Mouse (Mus musculus) hindbrain, embryonic 12.5 days (tissue): ENCODE measurements around the gene Uroc1. TPM values are rescaled to one million over a fixed set of nuclear protein-coding genes. Genes with fewer than 3 reads are reported as not detected.

Experiments
- ATAC-seq: fragments of 200-750 bp; cut with Nextera tagmentation; 2 replicates; pipeline ENCODE4 v1.8.0; 2017; ENCODE audit warnings: moderate TSS enrichment; ENCODE audit not compliant: low FRiP score
- H3K27ac ChIP-seq: fragments of 300-500 bp; sonication (generic); 2 replicates; pipeline ENCODE4 v1.5.1; 2016; ENCODE audit warnings: mild to moderate bottlenecking
- H3K27me3 ChIP-seq: fragments of 300-500 bp; sonication (generic); 2 replicates; pipeline ENCODE4 v1.6.1; 2016; ENCODE audit warnings: mild to moderate bottlenecking
- H3K36me3 ChIP-seq: fragments of 300-500 bp; sonication (generic); 2 replicates; pipeline ENCODE4 v1.6.1; 2016; ENCODE audit warnings: mild to moderate bottlenecking
- H3K4me1 ChIP-seq: fragments of 300-500 bp; sonication (generic); 2 replicates; pipeline ENCODE4 v1.6.1; 2016
- H3K4me2 ChIP-seq: fragments of 300-500 bp; sonication (generic); replicated peaks from 2 replicates; pipeline ENCODE4 v1.6.1; 2016; ENCODE audit warnings: mild to moderate bottlenecking
- H3K4me3 ChIP-seq: fragments of 300-500 bp; sonication (generic); 2 replicates; pipeline ENCODE4 v1.5.1; 2016; ENCODE audit warnings: mild to moderate bottlenecking
- H3K9ac ChIP-seq: fragments of 300-500 bp; sonication (generic); 2 replicates; pipeline ENCODE4 v1.6.1; 2016; ENCODE audit warnings: mild to moderate bottlenecking, moderate library complexity
- H3K9me3 ChIP-seq: fragments of 300-500 bp; sonication (generic); replicated peaks from 2 replicates; pipeline ENCODE4 v1.6.1; 2016; ENCODE audit warnings: mild to moderate bottlenecking
- WGBS: fragments of 180-500 bp; shearing (Covaris S2); methylation state at CpG from one replicate; pipeline ENCODE4 v1.1.7; 2016; 5-methylcytosine and 5-hydroxymethylcytosine counted together
- polyA plus RNA-seq: library from polyadenylated mRNA; unstranded; fragments of >200 nt; fragmentation: Nextera tagmentation; extraction: Ambion mirVana; gene quantifications from 2 replicates; pipeline ENCODE4 v1.2.1, GENCODE M21; 2016

Uroc1 gene
- polyA plus RNA-seq = not detected in 2 replicates

- Histone ChIP-seq H3K4me2 (no peak within 1 kb of the TSS), H3K9ac (no peak within 1 kb of the TSS), H3K27ac (no peak within 1 kb of the TSS), H3K36me3 (no peaks in the 10 kb centered on the region), H3K9me3 (no peaks in the 10 kb centered on the region), H3K27me3 (no peaks in the 10 kb centered on the region), H3K4me1 (no peaks in the 10 kb centered on the region), H3K4me3 (no peak within 1 kb of the TSS)
- no peak for ATAC-seq
- 90% methylated on average over 7 of the region's 7 CpGs for WGBS
Measured at GRCm38 (mm10) chr6:90332561-90333425, at the start of gene Uroc1. Gene Uroc1, plus strand, starts transcription at chr6:90333284.

- Histone ChIP-seq H3K4me1 (no peaks in the 10 kb centered on the region), H3K27me3 (no peaks in the 10 kb centered on the region), H3K4me2 (no peak overlapping the region), H3K36me3 (no peaks in the 10 kb centered on the region), H3K9me3 (peaks cover 7% of the 10 kb centered on the region), H3K4me3 (no peak overlapping the region), H3K27ac (no peak overlapping the region), H3K9ac (no peak overlapping the region)
- ATAC-seq = no peak
- 59% methylated on average over 12 of the region's 12 CpGs for WGBS
Measured at GRCm38 (mm10) chr6:90288265-90288664, 44.8 kb upstream of the Uroc1 start.

- Histone ChIP-seq H3K9ac (no peak within 1 kb of the TSS), H3K4me1 (no peaks in the 10 kb centered on the region), H3K4me3 (no peak within 1 kb of the TSS), H3K27me3 (no peaks in the 10 kb centered on the region), H3K27ac (no peak within 1 kb of the TSS), H3K36me3 (no peaks in the 10 kb centered on the region), H3K9me3 (no peaks in the 10 kb centered on the region), H3K4me2 (no peak within 1 kb of the TSS)
- WGBS = 97% methylated on average over 1 of the region's 1 CpGs
- no peak for ATAC-seq
Measured at GRCm38 (mm10) chr6:90300919-90301318, 32.2 kb upstream of the Uroc1 start, which contains the start of gene BC048671. Gene BC048671, plus strand, starts transcription at chr6:90301219.

- no peak overlapping the region for H3K9ac ChIP-seq
- 83% methylated on average over 6 of the region's 6 CpGs for WGBS
- H3K27me3 ChIP-seq = no peaks in the 10 kb centered on the region
- ATAC-seq = no peak
- no peaks in the 10 kb centered on the region for H3K4me1 ChIP-seq
- no peaks in the 10 kb centered on the region for H3K36me3 ChIP-seq
- no peak overlapping the region for H3K27ac ChIP-seq
- no peak overlapping the region for H3K4me2 ChIP-seq
- no peak overlapping the region for H3K4me3 ChIP-seq
- H3K9me3 ChIP-seq = peaks cover 11% of the 10 kb centered on the region
Measured at GRCm38 (mm10) chr6:90306315-90306975, 26.6 kb upstream of the Uroc1 start.

GRCm38 (mm10) chr6:90308839-90309778 lies 24.0 kb upstream of the Uroc1 start:
- no peaks in the 10 kb centered on the region for H3K27me3 ChIP-seq
- H3K36me3 ChIP-seq = no peaks in the 10 kb centered on the region
- H3K9me3 ChIP-seq = peaks cover 11% of the 10 kb centered on the region
- no peaks in the 10 kb centered on the region for H3K4me1 ChIP-seq
- H3K27ac ChIP-seq = no peak overlapping the region
- no peak for ATAC-seq
- no peak overlapping the region for H3K4me2 ChIP-seq
- H3K4me3 ChIP-seq = no peak overlapping the region
- H3K9ac ChIP-seq = no peak overlapping the region
- WGBS = 87% methylated on average over 87 of the region's 87 CpGs

GRCm38 (mm10) chr6:90315961-90316360 lies 17.1 kb upstream of the Uroc1 start:
- H3K4me3 ChIP-seq = no peak overlapping the region
- no peak overlapping the region for H3K4me2 ChIP-seq
- H3K9me3 ChIP-seq = no peaks in the 10 kb centered on the region
- no peaks in the 10 kb centered on the region for H3K36me3 ChIP-seq
- H3K4me1 ChIP-seq = no peaks in the 10 kb centered on the region
- ATAC-seq = no peak
- WGBS = 81% methylated on average over 5 of the region's 5 CpGs
- H3K9ac ChIP-seq = no peak overlapping the region
- no peaks in the 10 kb centered on the region for H3K27me3 ChIP-seq
- H3K27ac ChIP-seq = no peak overlapping the region

- Histone ChIP-seq H3K4me1 (no peaks in the 10 kb centered on the region), H3K4me3 (no peak overlapping the region), H3K27me3 (no peaks in the 10 kb centered on the region), H3K27ac (no peak overlapping the region), H3K9ac (no peak overlapping the region), H3K36me3 (no peaks in the 10 kb centered on the region), H3K4me2 (no peak overlapping the region), H3K9me3 (no peaks in the 10 kb centered on the region)
- no peak for ATAC-seq
- WGBS = 79% methylated on average over 2 of the region's 2 CpGs
Measured at GRCm38 (mm10) chr6:90317510-90318258, 15.4 kb upstream of the Uroc1 start.

- Histone ChIP-seq H3K4me1 (no peaks in the 10 kb centered on the region), H3K36me3 (no peaks in the 10 kb centered on the region), H3K9ac (no peak overlapping the region), H3K4me2 (no peak overlapping the region), H3K27me3 (no peaks in the 10 kb centered on the region), H3K4me3 (no peak overlapping the region), H3K9me3 (no peaks in the 10 kb centered on the region), H3K27ac (no peak overlapping the region)
- 95% methylated on average over 2 of the region's 2 CpGs for WGBS
- ATAC-seq = no peak
Measured at GRCm38 (mm10) chr6:90319019-90319418, 14.1 kb upstream of the Uroc1 start.

GRCm38 (mm10) chr6:90319475-90320191 lies 13.5 kb upstream of the Uroc1 start:
- no peaks in the 10 kb centered on the region for H3K36me3 ChIP-seq
- no peak overlapping the region for H3K27ac ChIP-seq
- H3K4me3 ChIP-seq = no peak overlapping the region
- H3K27me3 ChIP-seq = no peaks in the 10 kb centered on the region
- H3K9me3 ChIP-seq = no peaks in the 10 kb centered on the region
- no peak overlapping the region for H3K4me2 ChIP-seq
- no peak overlapping the region for H3K9ac ChIP-seq
- no peak for ATAC-seq
- WGBS = 82% methylated on average over 7 of the region's 7 CpGs
- H3K4me1 ChIP-seq = no peaks in the 10 kb centered on the region

- H3K27me3 ChIP-seq = peaks cover 7% of the 10 kb centered on the region; the same call in 1 of the 2 replicates
- no peak for ATAC-seq
Measured at GRCm38 (mm10) chr6:90320429-90320828, 12.7 kb upstream of the Uroc1 start.

GRCm38 (mm10) chr6:90321811-90322210 lies 11.3 kb upstream of the Uroc1 start:
- Histone ChIP-seq H3K4me2 (no peak overlapping the region), H3K4me1 (peaks cover 6% of the 10 kb centered on the region; the same call in 1 of the 2 replicates), H3K27ac (no peak overlapping the region), H3K9me3 (no peaks in the 10 kb centered on the region), H3K27me3 (peaks cover 7% of the 10 kb centered on the region; the same call in 1 of the 2 replicates), H3K4me3 (no peak overlapping the region), H3K36me3 (no peaks in the 10 kb centered on the region), H3K9ac (no peak overlapping the region)
- ATAC-seq = no peak
- WGBS = 60% methylated on average over 4 of the region's 4 CpGs

More at GRCm38 (mm10) chr6:90320429-90320828, 12.7 kb upstream of the Uroc1 start:
- Histone ChIP-seq H3K36me3 (no peaks in the 10 kb centered on the region), H3K9ac (no peak overlapping the region), H3K27ac (no peak overlapping the region), H3K4me3 (no peak overlapping the region), H3K9me3 (no peaks in the 10 kb centered on the region), H3K4me2 (no peak overlapping the region), H3K4me1 (peaks cover 6% of the 10 kb centered on the region; the same call in 1 of the 2 replicates)
- 89% methylated on average over 5 of the region's 5 CpGs for WGBS
